Mouse (Mus musculus) cerebellum, adult 8-10 months (tissue): ENCODE data around the gene Exoc6b.

Experiments used
- DNase-seq: peaks from one replicate; pipeline ENCODE4 v3.0.0; 2022

Exoc6b gene

GRCm38 (mm10) chr6:84875869-84876268 lies 193.4 kb downstream of the Exoc6b start:
- no peak for DNase-seq

GRCm38 (mm10) chr6:84867114-84867513 lies 202.2 kb downstream of the Exoc6b start:
- peak; percentile 7 for DNase-seq

GRCm38 (mm10) chr6:84864625-84865024 lies 204.7 kb downstream of the Exoc6b start:
- no peak for DNase-seq

GRCm38 (mm10) chr6:84863816-84864375 lies 205.4 kb downstream of the Exoc6b start:
- no peak for DNase-seq

GRCm38 (mm10) chr6:84845665-84846064 lies 223.6 kb downstream of the Exoc6b start:
- no peak for DNase-seq

- no peak for DNase-seq
Measured at GRCm38 (mm10) chr6:84841138-84841537, 228.2 kb downstream of the Exoc6b start.

- no peak for DNase-seq
Measured at GRCm38 (mm10) chr6:84807546-84807945, 261.8 kb downstream of the Exoc6b start.

- no peak for DNase-seq
Measured at GRCm38 (mm10) chr6:84806132-84806730, 263.1 kb downstream of the Exoc6b start.

- DNase-seq, result no peak
Measured at GRCm38 (mm10) chr6:84798736-84799135, 270.6 kb downstream of the Exoc6b start.

GRCm38 (mm10) chr6:84783994-84784393 lies 285.3 kb downstream of the Exoc6b start:
- DNase-seq, result no peak

- no peak for DNase-seq
Measured at GRCm38 (mm10) chr6:84779987-84780386, 289.3 kb downstream of the Exoc6b start.

- no peak for DNase-seq
Measured at GRCm38 (mm10) chr6:84778970-84779369, 290.3 kb downstream of the Exoc6b start.

- DNase-seq, result no peak
Measured at GRCm38 (mm10) chr6:84775908-84776307, 293.4 kb downstream of the Exoc6b start.

GRCm38 (mm10) chr6:84755266-84755665 lies 314.0 kb downstream of the Exoc6b start:
- no peak for DNase-seq

- DNase-seq, result no peak
Measured at GRCm38 (mm10) chr6:84752806-84753420, 316.4 kb downstream of the Exoc6b start.

- no peak for DNase-seq
Measured at GRCm38 (mm10) chr6:84751409-84751808, 317.9 kb downstream of the Exoc6b start.

GRCm38 (mm10) chr6:84746847-84747395 lies 322.4 kb downstream of the Exoc6b start:
- DNase-seq, result no peak

GRCm38 (mm10) chr6:84746193-84746846 lies 323.0 kb downstream of the Exoc6b start:
- no peak for DNase-seq

GRCm38 (mm10) chr6:84745570-84745969 lies 323.7 kb downstream of the Exoc6b start:
- no peak for DNase-seq

- DNase-seq, result no peak
Measured at GRCm38 (mm10) chr6:84742227-84742626, 327.1 kb downstream of the Exoc6b start.

- DNase-seq, result peak; percentile 7
Measured at GRCm38 (mm10) chr6:84736942-84737341, 332.4 kb downstream of the Exoc6b start.

- no peak for DNase-seq
Measured at GRCm38 (mm10) chr6:84726876-84727275, 342.4 kb downstream of the Exoc6b start.

GRCm38 (mm10) chr6:84713171-84713570 lies 356.1 kb downstream of the Exoc6b start:
- no peak for DNase-seq

GRCm38 (mm10) chr6:84710831-84711230 lies 358.5 kb downstream of the Exoc6b start:
- no peak for DNase-seq
